Mouse (Mus musculus) E14TG2a.4 (cell line): ENCODE results near the gene Gdpd2.

ENCODE experiments used
- CTCF ChIP-seq: conservative IDR thresholded peaks from 2 replicates; pipeline ENCODE4 v1.5.1; 2014; ENCODE audit warnings: low read length
- NANOG ChIP-seq: IDR thresholded peaks from 2 replicates; pipeline ENCODE4 v1.6.1; 2014; ENCODE audit warnings: borderline replicate concordance, low read length, mixed read lengths
- POU5F1 ChIP-seq: IDR thresholded peaks from 2 replicates; pipeline ENCODE4 v1.6.1; 2014; ENCODE audit warnings: low read length, borderline replicate concordance

DNA sequence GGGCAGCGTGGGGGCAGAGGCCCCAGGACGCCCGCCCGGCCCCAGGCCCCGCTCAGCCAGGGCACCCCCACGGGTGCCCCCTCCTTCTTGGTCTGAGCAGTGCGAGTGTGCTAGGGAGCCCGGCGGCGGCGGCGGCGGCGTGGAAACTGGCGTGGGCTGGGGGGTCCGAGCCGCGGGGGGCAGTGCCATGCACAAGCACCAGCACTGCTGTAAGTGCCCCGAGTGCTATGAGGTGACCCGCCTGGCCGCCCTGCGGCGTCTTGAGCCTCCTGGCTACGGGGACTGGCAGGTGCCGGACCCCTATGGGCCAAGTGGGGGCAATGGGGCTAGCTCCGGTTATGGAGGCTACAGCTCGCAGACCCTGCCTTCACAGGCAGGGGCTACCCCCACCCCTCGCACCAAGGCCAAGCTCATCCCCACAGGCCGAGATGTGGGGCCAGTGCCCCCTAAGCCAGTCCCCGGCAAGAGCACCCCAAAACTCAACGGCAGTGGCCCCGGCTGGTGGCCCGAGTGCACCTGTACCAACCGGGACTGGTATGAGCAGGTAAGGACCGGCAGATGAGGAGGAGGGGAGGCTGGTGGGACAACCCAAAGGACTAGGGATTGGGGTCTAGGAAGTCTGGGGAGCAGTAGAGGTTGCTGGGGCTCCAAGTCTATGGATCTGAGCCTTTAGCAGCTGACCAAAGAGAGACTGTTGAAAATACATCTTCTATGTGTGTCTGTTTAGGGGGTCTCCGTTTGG lies 38.4 kb downstream of the Gdpd2 start:
- TF ChIP-seq CTCF (no peak), NANOG (no peak), POU5F1 (no peak)
